Mouse (Mus musculus) MEL (cell line): ENCODE measurements at regions not wholly inside any gene's neighbourhood (a gene's known extent, or its start where the extent isn't known, plus 50 kb on each side); places are given as distances from the start of the nearest gene placed in this dataset.

Source experiments
- DNase-seq: peaks from one replicate; pipeline ENCODE4 v3.0.0; 2011; ENCODE audit warnings: low read depth, low spot score
- H3K27ac ChIP-seq: 2 replicates; pipeline ENCODE4 v1.5.1; 2012; ENCODE audit warnings: low read depth, mild to moderate bottlenecking, control low read depth, low read length, moderate library complexity; ENCODE audit not compliant: control insufficient read depth
- H3K27me3 ChIP-seq, 2 experiments: fragments of 150-350 bp in 1 of 2; sonication (generic) in 1 of 2; 2 replicates each; pipeline ENCODE4 v1.6.1; 2012; ENCODE audit warnings: low read length in 2 of 2, mild to moderate bottlenecking in 2 of 2, improper control_type of control experiment in 1 of 2, moderate library complexity in 1 of 2; ENCODE audit not compliant: insufficient read depth in 2 of 2, control insufficient read depth in 1 of 2
- H3K36me3 ChIP-seq, 2 experiments: 2 replicates each; pipeline ENCODE4 v1.6.1; 2012 to 2014; ENCODE audit warnings: low read length in 2 of 2, improper control_type of control experiment in 1 of 2, inconsistent platforms in 1 of 2, mild to moderate bottlenecking in 1 of 2; ENCODE audit not compliant: insufficient read depth in 2 of 2, control insufficient read depth in 1 of 2
- H3K4me1 ChIP-seq, 2 experiments: fragments of 150-350 bp in 1 of 2; sonication (generic) in 1 of 2; 2 replicates each; pipeline ENCODE4 v1.6.1; 2012; ENCODE audit warnings: low read length in 2 of 2, improper control_type of control experiment in 1 of 2, mild to moderate bottlenecking in 1 of 2; ENCODE audit not compliant: insufficient read depth in 2 of 2, control insufficient read depth in 1 of 2
- H3K4me3 ChIP-seq, 2 experiments: fragments of 150-350 bp in 1 of 2; sonication (generic) in 1 of 2; 2 replicates each; pipeline ENCODE4 v1.5.1; 2012; ENCODE audit warnings: low read depth in 2 of 2, low read length in 2 of 2, mild to moderate bottlenecking in 2 of 2, moderate library complexity in 2 of 2, control low read depth in 1 of 2, improper control_type of control experiment in 1 of 2; ENCODE audit not compliant: control insufficient read depth in 1 of 2, insufficient read depth in 1 of 2
- H3K79me2 ChIP-seq: 2 replicates; pipeline ENCODE4 v1.6.1; 2012; ENCODE audit warnings: mild to moderate bottlenecking, low read length, moderate library complexity; ENCODE audit not compliant: control insufficient read depth, poor library complexity, insufficient read depth
- H3K9ac ChIP-seq: 2 replicates; pipeline ENCODE4 v1.6.1; 2012; ENCODE audit warnings: low read depth, mild to moderate bottlenecking, control low read depth, low read length, moderate library complexity; ENCODE audit not compliant: control insufficient read depth, poor library complexity, severe bottlenecking
- H3K9me3 ChIP-seq: fragments of 150-350 bp; sonication (generic); replicated peaks from 2 replicates; pipeline ENCODE4 v1.6.1; 2012; ENCODE audit warnings: mild to moderate bottlenecking, low read length, improper control_type of control experiment, moderate library complexity; ENCODE audit not compliant: insufficient read depth
- CHD1 ChIP-seq: IDR thresholded peaks from 2 replicates; pipeline ENCODE4 v1.6.1; 2012; ENCODE audit warnings: low read depth, mild to moderate bottlenecking, inconsistent platforms, low read length, improper control_type of control experiment
- E2F4 ChIP-seq: IDR thresholded peaks from 2 replicates; pipeline ENCODE4 v1.6.1; 2011; ENCODE audit warnings: low read depth, low read length, improper control_type of control experiment, borderline replicate concordance
- ELF1 ChIP-seq: IDR thresholded peaks from 2 replicates; pipeline ENCODE4 v1.6.1; 2014; ENCODE audit warnings: low read depth, mild to moderate bottlenecking, inconsistent platforms, low read length, improper control_type of control experiment, moderate library complexity
- GABPA ChIP-seq: IDR thresholded peaks from 2 replicates; pipeline ENCODE4 v1.6.1; 2012; ENCODE audit warnings: low read depth, mild to moderate bottlenecking, inconsistent platforms, low read length, improper control_type of control experiment, moderate library complexity
- GATA1 ChIP-seq: IDR thresholded peaks from 2 replicates; pipeline ENCODE4 v1.6.1; 2011; ENCODE audit warnings: low read depth, low read length, improper control_type of control experiment
- HCFC1 ChIP-seq: IDR thresholded peaks from 2 replicates; pipeline ENCODE4 v1.6.1; 2012; ENCODE audit warnings: low read depth, mild to moderate bottlenecking, inconsistent platforms, low read length, improper control_type of control experiment, moderate library complexity
- MAX ChIP-seq: IDR thresholded peaks from 2 replicates; pipeline ENCODE4 v1.6.1; 2011; ENCODE audit warnings: low read length, improper control_type of control experiment
- MAZ ChIP-seq: IDR thresholded peaks from 2 replicates; pipeline ENCODE4 v1.6.1; 2012; ENCODE audit warnings: low read depth, mild to moderate bottlenecking, inconsistent platforms, low read length, improper control_type of control experiment
- MYB ChIP-seq: IDR thresholded peaks from 2 replicates; pipeline ENCODE4 v1.6.1; 2011; ENCODE audit warnings: mild to moderate bottlenecking, low read depth, low read length, improper control_type of control experiment
- POLR2AphosphoS5 ChIP-seq: IDR thresholded peaks from 2 replicates; pipeline ENCODE4 v1.6.1; 2012; ENCODE audit warnings: low read depth, borderline replicate concordance, mild to moderate bottlenecking, inconsistent platforms, low read length, moderate library complexity, mixed read lengths
- RAD21 ChIP-seq: IDR thresholded peaks from 2 replicates; pipeline ENCODE4 v1.6.1; 2011; ENCODE audit warnings: mild to moderate bottlenecking, low read depth, low read length, improper control_type of control experiment
- SIN3A ChIP-seq: IDR thresholded peaks from 2 replicates; pipeline ENCODE4 v1.6.1; 2012; ENCODE audit warnings: low read length, improper control_type of control experiment, inconsistent platforms
- TBP ChIP-seq: IDR thresholded peaks from 2 replicates; pipeline ENCODE4 v1.8.0; 2011; ENCODE audit warnings: low read depth, low read length, improper control_type of control experiment
- TCF12 ChIP-seq: IDR thresholded peaks from 2 replicates; pipeline ENCODE4 v1.6.1; 2014; ENCODE audit warnings: low read depth, mild to moderate bottlenecking, inconsistent platforms, low read length, improper control_type of control experiment, moderate library complexity
- UBTF ChIP-seq: IDR thresholded peaks from 2 replicates; pipeline ENCODE4 v1.6.1; 2012; ENCODE audit warnings: low read depth, mild to moderate bottlenecking, inconsistent platforms, low read length, improper control_type of control experiment, moderate library complexity, borderline replicate concordance; ENCODE audit not compliant: insufficient read depth
- ZMIZ1 ChIP-seq: IDR thresholded peaks from 2 replicates; pipeline ENCODE4 v1.6.1; 2012; ENCODE audit warnings: low read depth, mild to moderate bottlenecking, inconsistent platforms, low read length, improper control_type of control experiment, moderate library complexity
- ZNF384 ChIP-seq: IDR thresholded peaks from 2 replicates; pipeline ENCODE4 v1.6.1; 2012; ENCODE audit warnings: low read depth, mild to moderate bottlenecking, inconsistent platforms, low read length, improper control_type of control experiment

DNA sequence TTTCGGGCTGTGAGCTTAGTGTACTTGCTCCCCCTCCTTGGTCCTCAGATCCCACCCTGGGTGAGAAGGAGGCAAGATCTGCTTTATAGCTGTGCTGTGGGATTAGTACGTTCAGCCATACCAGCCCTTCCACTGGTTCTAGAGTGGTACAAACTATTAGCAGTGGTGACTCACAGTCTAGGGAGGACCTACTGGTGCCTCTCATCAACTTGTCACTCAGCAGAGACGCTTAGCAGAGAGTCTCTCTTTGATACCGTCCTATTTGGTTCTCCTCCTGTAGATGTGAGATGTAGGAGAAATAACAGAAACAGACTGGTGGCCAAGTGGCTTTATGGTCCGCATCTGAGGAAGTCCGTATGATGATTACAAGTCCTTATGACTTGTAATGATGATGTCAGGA lies 57.7 kb upstream of the 1700024P04Rik start:
- no peak for TF ChIP-seq E2F4
- no peak for TF ChIP-seq UBTF
- TF ChIP-seq GABPA: no peak
- no peak for TF ChIP-seq ELF1
- no peak for TF ChIP-seq CHD1
- TF ChIP-seq TCF12: no peak
- TF ChIP-seq ZNF384: no peak
- TF ChIP-seq ZMIZ1: no peak
- TF ChIP-seq HCFC1: no peak
- no peak for TF ChIP-seq TBP
- no peak for TF ChIP-seq GATA1
- no peak for TF ChIP-seq MYB
- TF ChIP-seq RAD21: no peak
- no peak for TF ChIP-seq MAX
- TF ChIP-seq MAZ: no peak
- TF ChIP-seq, all 39 proteins: peak for 0
- Histone ChIP-seq H3K4me1 (no peaks in the 10 kb centered on the region), H3K27ac (no peak overlapping the region), H3K27me3 (no peaks in the 10 kb centered on the region), H3K9me3 (no peaks in the 10 kb centered on the region), H3K79me2 (no peaks in the 10 kb centered on the region), H3K9ac (no peak overlapping the region), H3K36me3 (no peaks in the 10 kb centered on the region), H3K4me3 (no peak overlapping the region)
- DNase-seq: no peak

GRCm38 (mm10) chr13:99041256-99041655 lies 56.9 kb upstream of the 1700024P04Rik start:
- no peaks in the 10 kb centered on the region for H3K79me2 ChIP-seq
- H3K4me3 ChIP-seq: no peak overlapping the region
- no peaks in the 10 kb centered on the region for H3K4me1 ChIP-seq
- H3K27me3 ChIP-seq: no peaks in the 10 kb centered on the region
- no peaks in the 10 kb centered on the region for H3K36me3 ChIP-seq
- TF ChIP-seq SIN3A: no peak
- no peak overlapping the region for H3K27ac ChIP-seq
- no peaks in the 10 kb centered on the region for H3K9me3 ChIP-seq
- DNase-seq: no peak
- no peak overlapping the region for H3K9ac ChIP-seq

DNA sequence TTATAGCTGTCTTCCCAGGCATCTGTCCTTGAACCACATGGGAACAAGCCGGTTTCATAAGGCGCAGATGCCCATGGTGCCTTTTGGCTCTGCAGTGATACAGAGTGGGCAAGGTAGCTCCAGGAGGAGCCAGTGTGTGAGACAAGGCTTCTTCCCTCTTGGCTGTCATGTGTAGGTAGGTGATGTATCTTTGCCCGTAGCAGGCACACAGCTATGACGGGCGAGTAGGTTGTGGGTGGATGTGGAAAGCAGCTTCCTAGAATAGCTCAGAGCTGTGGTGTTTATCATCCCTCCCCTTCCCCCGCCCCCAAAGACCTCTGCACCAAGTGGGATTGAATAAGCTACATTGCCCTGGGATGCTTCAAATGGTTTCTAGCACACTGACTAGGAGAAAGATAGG lies 56.5 kb upstream of the 1700024P04Rik start:
- DNase-seq: no peak
- no peak for TF ChIP-seq POLR2AphosphoS5
- no peaks in the 10 kb centered on the region for H3K79me2 ChIP-seq
- H3K9ac ChIP-seq: no peak overlapping the region
- H3K27me3 ChIP-seq: no peaks in the 10 kb centered on the region
- no peak overlapping the region for H3K27ac ChIP-seq
- no peaks in the 10 kb centered on the region for H3K36me3 ChIP-seq
- no peaks in the 10 kb centered on the region for H3K4me1 ChIP-seq
- no peaks in the 10 kb centered on the region for H3K9me3 ChIP-seq
- no peak overlapping the region for H3K4me3 ChIP-seq
